Mouse (Mus musculus) gastrocnemius, postnatal 36 days (tissue): Measurements from ENCODE around the gene March10. TPM values are rescaled to one million over a fixed set of nuclear protein-coding genes. Genes with fewer than 3 reads are reported as not detected.
A peak's percentile ranks its signal among the peaks of the same experiment; 100 is the strongest.

Source experiments
- DNase-seq, 2 experiments: peaks; one replicate each; pipeline ENCODE4 v3.0.0; 2022
- intact Hi-C: fragments of 180-260 bp; cut with DNase I; formaldehyde crosslinking; loops from one replicate; pipeline ENCODE4 v1.15.1; 2025
- total RNA-seq, 2 experiments: library from RNA; stranded (reverse); gene quantifications; 2 replicates each; pipeline ENCODE4 v1.2.3; 2021

The March10 gene
- total RNA-seq, 2 experiments from 2014 or later: not detected

DNA sequence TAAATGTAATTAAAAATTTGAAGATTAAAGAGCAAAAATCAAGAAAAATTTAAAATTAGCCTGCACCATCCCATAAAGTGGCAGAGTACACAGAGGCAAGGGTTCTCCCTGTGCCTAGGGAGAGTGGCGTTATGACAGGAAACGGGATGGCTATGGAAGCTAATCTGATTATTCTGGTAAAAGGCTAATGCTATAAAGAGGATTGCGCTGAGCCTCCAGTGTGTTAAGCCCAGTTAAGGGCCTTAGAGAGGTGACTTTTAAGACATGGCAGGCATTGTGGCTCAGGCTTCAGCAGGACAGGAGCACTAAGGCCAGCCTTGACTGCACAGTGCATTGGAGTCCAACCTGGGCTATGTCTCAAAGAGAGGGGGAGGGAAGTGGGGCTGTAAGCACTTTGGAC is 129.4 kb downstream of the March10 start:
- no peak for DNase-seq
- intact Hi-C loops: no loop called here

DNA sequence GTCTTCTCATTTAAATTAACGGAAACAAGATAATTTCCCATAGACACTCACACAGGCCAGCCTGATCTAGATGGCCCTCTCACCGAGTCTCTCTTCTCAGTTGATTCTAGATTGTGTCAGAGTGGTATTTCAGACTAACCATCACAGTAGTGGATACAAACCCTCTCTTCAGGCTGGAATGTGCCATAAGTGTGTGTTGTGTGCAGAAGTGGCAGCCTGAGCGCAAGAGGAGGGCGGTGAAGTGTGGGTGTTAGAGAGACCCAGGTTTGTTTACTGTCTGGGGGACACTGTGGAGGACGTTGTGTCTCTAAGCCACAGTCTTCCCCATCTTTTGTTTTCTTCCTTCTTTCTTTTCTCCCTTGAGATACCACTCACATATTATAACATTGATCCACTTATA is 133.0 kb downstream of the March10 start:
- intact Hi-C loops: no loop called here
- no peak for DNase-seq

DNA sequence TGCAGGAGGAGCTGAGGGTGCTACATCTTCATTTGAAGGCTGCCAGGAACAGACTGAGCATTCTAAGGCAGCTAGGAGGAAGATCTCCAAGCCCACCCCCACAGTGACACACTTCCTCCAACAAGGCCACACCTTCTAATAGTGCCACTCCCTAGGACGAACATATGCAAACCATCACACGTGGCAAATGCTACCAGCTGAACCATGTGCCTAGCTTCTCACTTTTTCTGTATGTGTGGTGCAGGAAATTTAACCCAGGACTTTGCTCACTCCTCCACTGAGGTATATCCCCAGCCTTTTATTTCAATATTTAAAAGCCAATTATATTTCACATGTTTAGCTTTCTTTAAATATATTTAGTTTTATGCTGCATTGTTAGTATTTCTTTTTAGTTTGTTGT is 135.4 kb downstream of the March10 start:
- no peak for DNase-seq

DNA sequence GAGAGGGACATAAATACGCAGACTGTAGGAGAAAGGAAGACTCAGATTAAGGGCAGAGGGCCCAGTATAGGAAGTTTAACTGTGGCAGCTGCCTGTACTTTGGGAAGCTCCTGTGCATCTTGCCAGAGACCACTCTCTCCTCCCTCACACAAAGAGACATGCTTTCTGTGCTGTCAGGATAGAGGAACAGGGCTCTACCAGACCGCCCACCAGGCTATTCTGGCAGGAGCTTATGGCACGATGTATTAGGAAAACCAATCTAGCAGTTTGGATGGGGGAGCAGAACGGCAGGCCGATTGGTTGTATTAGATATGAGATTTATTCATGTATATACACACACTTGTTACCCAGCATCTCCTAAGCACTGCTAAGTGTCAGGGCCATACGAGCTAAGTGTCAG is 138.8 kb downstream of the March10 start:
- no peak for DNase-seq
- intact Hi-C loops: loop anchor here (5.0 kb wide), 1 partner anchor 40 kb away; no protein-coding TSS in a partner anchor

More for the DNA sequence above, 135.4 kb downstream of the March10 start:
- intact Hi-C loops: no loop called here

DNA sequence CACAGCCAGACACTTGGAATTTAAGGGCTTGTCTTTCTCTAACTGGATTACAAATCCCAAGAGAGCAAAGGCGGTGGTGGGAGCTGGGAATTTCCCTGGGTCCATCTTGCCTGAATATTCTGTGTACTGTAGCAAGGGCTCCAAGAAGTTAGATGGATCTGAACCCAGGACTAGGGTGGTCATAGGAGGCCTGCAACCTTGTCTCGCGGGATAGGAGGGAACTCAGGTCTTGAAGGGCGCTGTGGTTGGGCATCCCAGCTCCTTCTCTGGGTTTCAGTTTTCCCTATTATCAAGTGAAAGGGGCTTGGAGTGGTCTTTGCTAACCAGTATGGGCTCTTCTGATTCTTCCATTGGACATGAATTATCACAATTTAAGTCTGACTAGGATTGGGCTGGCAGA is 140.4 kb downstream of the March10 start:
- no peak for DNase-seq
- intact Hi-C loops: loop anchor here (5.0 kb wide), 1 partner anchor 39 kb away; no protein-coding TSS in a partner anchor

DNA sequence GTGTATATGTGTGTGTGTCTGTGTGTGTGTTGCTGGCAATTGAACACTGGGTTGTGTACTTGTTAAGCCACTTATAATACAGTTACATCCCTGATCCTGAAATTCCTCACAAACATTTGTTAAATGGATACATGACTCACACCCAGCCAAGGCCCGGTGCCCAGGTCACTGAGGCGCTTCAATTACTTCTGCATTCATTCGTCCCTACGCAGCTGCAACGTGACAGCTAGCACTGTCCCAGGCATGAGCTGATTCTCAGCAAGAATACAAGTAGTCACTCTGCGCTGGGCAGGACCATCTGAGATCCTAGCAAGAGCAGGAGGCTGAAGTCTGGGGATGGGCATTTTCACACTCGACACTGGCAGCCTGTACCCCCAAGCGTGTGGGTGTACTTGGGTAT is 141.2 kb downstream of the March10 start:
- DNase-seq: no peak
- intact Hi-C loops: loop anchor here (5.0 kb wide), 1 partner anchor 38 kb away; no protein-coding TSS in a partner anchor

DNA sequence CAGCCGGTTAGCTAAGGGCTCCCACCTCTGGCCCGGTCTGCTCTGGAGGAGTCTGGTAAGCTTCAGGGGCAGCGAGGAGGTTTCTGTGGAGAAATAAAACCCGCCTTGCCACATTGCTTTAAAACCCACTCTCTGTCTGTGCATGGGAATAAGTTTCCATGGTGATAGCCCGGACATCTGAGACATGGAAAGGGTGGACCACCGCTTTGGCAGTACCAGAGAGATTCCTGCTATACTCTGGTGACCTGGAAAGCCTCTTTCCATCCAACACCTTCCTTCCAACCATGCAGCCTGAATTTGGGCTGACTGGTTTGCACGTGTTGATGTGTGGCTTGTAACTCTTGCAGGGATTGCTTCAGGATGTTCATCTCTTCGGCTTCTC is 142.9 kb downstream of the March10 start:
- no peak for DNase-seq
- intact Hi-C loops: no loop called here

DNA sequence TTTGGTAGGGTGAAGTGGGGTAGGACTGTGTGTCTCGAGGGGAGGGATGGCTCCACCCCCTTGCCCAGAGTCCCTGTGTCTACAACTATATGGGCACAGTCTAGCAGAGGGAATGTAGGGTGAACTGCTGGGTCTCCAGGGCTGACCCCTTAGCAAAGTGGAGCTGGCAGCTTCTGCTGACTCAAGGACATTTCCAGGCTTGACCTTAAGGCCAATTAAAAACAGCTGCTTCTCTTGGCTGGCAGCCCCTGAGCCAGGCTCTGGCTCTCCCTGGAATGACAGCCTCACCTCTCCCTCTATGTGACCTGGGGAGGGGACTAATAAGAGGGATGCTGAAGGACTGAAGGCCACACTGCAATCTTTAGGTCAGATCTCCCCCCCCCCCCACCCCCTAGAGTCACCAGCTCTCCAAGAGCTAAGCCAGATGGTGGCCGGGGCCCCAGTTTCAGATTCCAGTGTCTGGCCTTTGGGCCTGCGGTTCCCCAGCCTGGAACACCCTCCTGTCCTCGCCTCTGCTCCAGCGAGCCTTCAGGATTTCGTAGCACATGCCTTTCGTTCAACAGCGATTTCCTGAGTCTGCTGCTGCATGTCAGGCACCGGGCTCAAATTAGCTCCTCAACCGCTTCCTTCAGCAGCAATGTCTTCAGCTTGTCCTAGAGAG is 143.4 kb downstream of the March10 start:
- peak; percentile 54 to 63 for DNase-seq
- intact Hi-C loops: no loop called here

DNA sequence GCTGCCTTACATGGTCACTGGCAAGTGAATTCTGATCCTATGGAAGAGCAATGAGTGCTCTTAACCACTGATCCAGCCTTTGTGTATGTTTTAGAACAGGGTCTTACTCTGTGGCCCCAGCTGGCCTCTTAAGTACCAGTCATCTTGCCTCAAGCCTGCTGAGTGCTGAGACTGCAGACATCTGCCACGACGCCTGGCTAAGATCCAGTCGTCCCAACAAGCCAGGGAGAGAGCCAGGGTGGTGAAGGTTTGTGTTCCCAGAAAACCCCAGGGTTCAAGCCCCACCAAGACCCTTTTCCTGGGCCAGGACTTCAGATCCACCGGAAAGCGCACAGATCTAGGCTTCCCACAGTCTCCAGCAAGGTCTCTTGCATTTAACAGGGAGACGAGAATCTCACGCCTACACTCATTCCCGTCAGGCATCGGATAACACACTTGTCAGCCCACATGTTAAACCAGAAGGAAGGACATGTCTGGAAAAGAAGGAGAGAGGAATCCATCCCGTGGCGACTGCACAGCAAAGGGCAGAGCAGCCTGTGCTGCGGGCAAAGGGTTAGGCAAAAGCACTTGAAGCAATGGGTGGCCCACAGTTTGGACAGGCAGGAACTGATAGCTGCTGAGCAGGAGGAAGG is 144.1 kb downstream of the March10 start:
- intact Hi-C loops: no loop called here
- DNase-seq: no peak

DNA sequence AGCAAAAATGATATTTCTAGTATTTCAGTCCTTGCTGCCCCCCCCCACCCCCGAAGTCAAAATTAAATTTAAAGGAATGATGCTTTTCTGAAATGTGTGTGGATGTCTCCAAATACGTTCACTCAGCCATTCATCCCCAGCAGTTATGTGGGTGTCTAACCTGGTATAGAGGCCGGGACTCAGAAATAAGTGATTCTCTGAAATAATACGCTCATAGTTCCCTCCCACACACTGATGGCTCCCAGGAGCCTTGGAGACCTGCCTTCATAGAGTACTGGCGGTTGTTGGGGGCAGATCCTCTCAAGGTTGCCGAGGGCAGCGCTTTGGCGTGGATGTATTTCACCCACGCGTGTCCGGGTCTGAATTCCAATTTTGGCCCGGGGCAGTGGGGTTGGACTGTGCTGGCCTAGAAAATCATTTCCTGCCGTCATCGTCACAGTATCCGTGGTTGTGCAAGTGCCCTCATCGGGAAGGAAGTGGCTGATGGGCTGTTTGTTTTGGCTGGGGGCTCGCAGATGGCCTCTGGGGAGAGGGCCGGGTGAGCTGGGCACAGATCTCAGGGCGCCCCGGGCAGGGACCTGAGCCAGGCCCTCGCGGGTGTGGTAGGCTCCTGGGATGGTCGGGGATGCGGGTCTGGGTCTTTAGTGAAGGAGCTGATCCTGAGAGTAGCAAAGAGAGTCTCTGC is 145.1 kb downstream of the March10 start:
- peak; percentile 57 to 58 for DNase-seq
- intact Hi-C loops: no loop called here

Other genes with a start within 250 kb of the March10 start
- 10 to 100 TPM; 12.9 to 16.0 TPM for gene Mrc2, start 164.1 kb downstream of the March10 start, total RNA-seq
- 10 to 100 TPM in 1 of 2 experiments, 1 to 10 TPM in 1; 8.3 to 10.2 TPM for gene Tanc2, start 133.3 kb upstream of the March10 start, total RNA-seq